Mouse (Mus musculus): ENCODE data around the gene Ccl6. TPM values are rescaled to one million over a fixed set of nuclear protein-coding genes. Genes with fewer than 3 reads are reported as not detected.

Gene Ccl6
- total and polyA plus RNA-seq, 2 experiments from 2014 or later, result 5.1 TPM; not detected in 1

DNA sequence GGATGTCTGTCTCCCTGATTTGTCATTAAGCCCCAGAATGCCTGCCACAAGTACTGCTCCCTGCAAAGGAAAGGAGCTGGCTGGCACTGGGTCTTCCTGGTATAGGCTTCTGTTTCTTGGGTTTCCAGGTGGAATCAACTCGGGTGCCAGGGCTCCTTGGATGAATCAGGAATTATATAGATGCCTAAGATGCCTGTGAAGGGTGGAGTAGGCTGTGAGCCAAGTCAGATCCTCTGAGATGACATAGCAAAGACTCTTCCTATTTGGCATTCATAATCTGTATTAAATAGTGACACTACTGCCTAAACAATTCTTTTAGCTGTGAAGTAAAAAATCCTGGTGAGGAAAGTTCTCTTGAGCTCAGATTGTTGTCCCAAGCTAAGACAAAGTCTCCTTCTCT, 13.5 kb upstream of the Ccl6 start:
- Histone ChIP-seq H3K27me3 (ENCODE audit: control insufficient read depth, insufficient read depth, low read length) (no peaks in the 10 kb centered on the region), H3K27ac (ENCODE audit: low read depth) (no peak overlapping the region), H3K9ac (replicated peaks; ENCODE audit: low read depth, low read length) (no peak overlapping the region), H3K4me3 (ENCODE audit: low read depth, low read length) (no peak overlapping the region), H3K4me1 (ENCODE audit: control insufficient read depth, insufficient read depth) (no peaks in the 10 kb centered on the region), H3K9me3 (replicated peaks; ENCODE audit: control insufficient read depth, low read length) (no peaks in the 10 kb centered on the region), H3K36me3 (replicated peaks; ENCODE audit: control insufficient read depth, insufficient read depth, low read length) (no peaks in the 10 kb centered on the region), H3K4me2 (ENCODE audit: low read depth, low read length) (no peak overlapping the region)
- no peak for DNase-seq (ENCODE audit: low spot score)
- 15% methylated on average over 1 of the region's 1 CpGs for WGBS
- ATAC-seq (ENCODE audit: insufficient read depth, low read depth), result no peak
- TF ChIP-seq CTCF (IDR thresholded peaks at IDR 0.05; ENCODE audit: low read depth) (no peak), EP300 (IDR thresholded peaks at IDR 0.05; ENCODE audit: low read depth) (no peak)

DNA sequence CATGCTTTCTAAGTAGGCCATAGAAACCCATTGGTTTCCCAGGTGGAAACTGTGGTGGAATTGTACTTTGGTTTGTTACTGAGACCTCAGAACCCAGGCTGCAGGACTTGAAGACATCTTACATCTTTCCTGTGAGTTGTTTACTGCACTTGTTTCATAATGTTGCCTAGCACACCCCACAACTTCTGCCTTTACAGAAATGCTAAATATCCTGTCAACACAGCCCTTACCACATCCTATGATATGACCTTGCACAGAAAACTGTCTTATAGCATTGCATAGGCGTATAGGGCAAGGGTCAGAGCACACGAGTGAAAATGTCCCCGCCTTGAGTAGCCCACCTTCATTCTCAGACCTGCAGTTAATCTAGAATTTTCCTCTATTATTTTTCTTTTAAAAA, 12.6 kb upstream of the Ccl6 start:
- 86% methylated on average over 3 of the region's 3 CpGs for WGBS
- TF ChIP-seq CTCF (IDR thresholded peaks at IDR 0.05; ENCODE audit: low read depth), result no peak
- TF ChIP-seq EP300 (IDR thresholded peaks at IDR 0.05; ENCODE audit: low read depth), result no peak
- H3K4me1 ChIP-seq (ENCODE audit: control insufficient read depth, insufficient read depth), result no peaks in the 10 kb centered on the region
- no peak overlapping the region for H3K9ac ChIP-seq (replicated peaks; ENCODE audit: low read depth, low read length)
- ATAC-seq (ENCODE audit: insufficient read depth, low read depth) (no peak), DNase-seq (ENCODE audit: low spot score) (no peak)
- no peak overlapping the region for H3K4me2 ChIP-seq (ENCODE audit: low read depth, low read length)
- H3K27ac ChIP-seq (ENCODE audit: low read depth), result no peak overlapping the region
- no peaks in the 10 kb centered on the region for H3K9me3 ChIP-seq (replicated peaks; ENCODE audit: control insufficient read depth, low read length)
- H3K4me3 ChIP-seq (ENCODE audit: low read depth, low read length), result no peak overlapping the region
- H3K27me3 ChIP-seq (ENCODE audit: control insufficient read depth, insufficient read depth, low read length), result no peaks in the 10 kb centered on the region
- no peaks in the 10 kb centered on the region for H3K36me3 ChIP-seq (replicated peaks; ENCODE audit: control insufficient read depth, insufficient read depth, low read length)

DNA sequence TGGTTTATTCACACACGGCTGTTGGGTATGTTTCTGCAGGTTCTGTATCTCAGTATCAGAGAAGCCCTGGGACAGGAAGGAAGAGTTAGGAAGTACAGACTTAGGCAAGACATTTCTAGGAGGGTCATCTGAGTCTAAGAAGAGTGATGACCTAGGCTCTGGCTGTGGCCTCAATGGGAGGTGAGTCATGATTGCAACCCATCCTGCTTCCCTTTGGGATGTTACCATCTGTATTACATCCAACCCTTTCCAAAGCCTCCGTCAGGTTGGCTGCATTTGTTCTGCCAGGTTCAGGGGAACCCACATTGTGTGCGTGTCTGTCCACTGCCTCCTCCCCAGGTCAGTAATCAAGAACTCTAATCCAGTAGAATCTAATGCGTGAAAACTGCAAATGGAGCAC, 11.8 kb upstream of the Ccl6 start:
- Histone ChIP-seq H3K27ac (ENCODE audit: low read depth) (no peak overlapping the region), H3K9me3 (replicated peaks; ENCODE audit: control insufficient read depth, low read length) (no peaks in the 10 kb centered on the region), H3K4me1 (ENCODE audit: control insufficient read depth, insufficient read depth) (no peaks in the 10 kb centered on the region), H3K9ac (replicated peaks; ENCODE audit: low read depth, low read length) (no peak overlapping the region), H3K36me3 (replicated peaks; ENCODE audit: control insufficient read depth, insufficient read depth, low read length) (no peaks in the 10 kb centered on the region), H3K4me3 (ENCODE audit: low read depth, low read length) (no peak overlapping the region), H3K4me2 (ENCODE audit: low read depth, low read length) (no peak overlapping the region), H3K27me3 (ENCODE audit: control insufficient read depth, insufficient read depth, low read length) (no peaks in the 10 kb centered on the region)
- TF ChIP-seq EP300 (IDR thresholded peaks at IDR 0.05; ENCODE audit: low read depth) (no peak), CTCF (IDR thresholded peaks at IDR 0.05; ENCODE audit: low read depth) (no peak)
- ATAC-seq (ENCODE audit: insufficient read depth, low read depth) (no peak), DNase-seq (ENCODE audit: low spot score) (no peak)
- 80% methylated on average over 4 of the region's 4 CpGs for WGBS

DNA sequence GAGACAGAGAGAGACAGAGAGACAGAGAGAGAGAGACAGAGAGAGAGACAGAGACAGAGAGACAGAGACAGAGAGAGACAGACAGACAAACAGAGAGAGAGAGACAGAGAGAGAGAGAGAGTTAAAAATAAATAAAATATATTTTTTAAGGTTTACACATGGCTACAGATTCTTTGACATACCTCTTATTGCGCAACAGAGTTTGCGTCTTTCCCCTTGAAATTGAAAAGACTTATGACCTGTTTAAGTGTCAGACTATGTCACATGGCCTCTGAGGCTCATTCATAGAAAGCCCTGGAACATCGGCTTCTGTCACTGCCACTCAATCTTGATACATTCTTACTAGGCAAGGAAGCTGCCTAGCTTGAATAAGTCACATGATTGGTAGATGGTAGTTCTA, 10.5 kb upstream of the Ccl6 start:
- H3K36me3 ChIP-seq (replicated peaks; ENCODE audit: control insufficient read depth, insufficient read depth, low read length), result no peaks in the 10 kb centered on the region
- H3K9ac ChIP-seq (replicated peaks; ENCODE audit: low read depth, low read length), result no peak overlapping the region
- H3K4me2 ChIP-seq (ENCODE audit: low read depth, low read length), result no peak overlapping the region
- ATAC-seq (ENCODE audit: insufficient read depth, low read depth), result no peak
- WGBS, result 87% methylated on average over 3 of the region's 3 CpGs
- no peak for TF ChIP-seq EP300 (IDR thresholded peaks at IDR 0.05; ENCODE audit: low read depth)
- TF ChIP-seq CTCF (IDR thresholded peaks at IDR 0.05; ENCODE audit: low read depth), result no peak
- no peaks in the 10 kb centered on the region for H3K27me3 ChIP-seq (ENCODE audit: control insufficient read depth, insufficient read depth, low read length)
- no peak for DNase-seq (ENCODE audit: low spot score)
- no peaks in the 10 kb centered on the region for H3K9me3 ChIP-seq (replicated peaks; ENCODE audit: control insufficient read depth, low read length)
- H3K4me3 ChIP-seq (ENCODE audit: low read depth, low read length), result no peak overlapping the region
- H3K27ac ChIP-seq (ENCODE audit: low read depth), result no peak overlapping the region
- H3K4me1 ChIP-seq (ENCODE audit: control insufficient read depth, insufficient read depth), result no peaks in the 10 kb centered on the region

DNA sequence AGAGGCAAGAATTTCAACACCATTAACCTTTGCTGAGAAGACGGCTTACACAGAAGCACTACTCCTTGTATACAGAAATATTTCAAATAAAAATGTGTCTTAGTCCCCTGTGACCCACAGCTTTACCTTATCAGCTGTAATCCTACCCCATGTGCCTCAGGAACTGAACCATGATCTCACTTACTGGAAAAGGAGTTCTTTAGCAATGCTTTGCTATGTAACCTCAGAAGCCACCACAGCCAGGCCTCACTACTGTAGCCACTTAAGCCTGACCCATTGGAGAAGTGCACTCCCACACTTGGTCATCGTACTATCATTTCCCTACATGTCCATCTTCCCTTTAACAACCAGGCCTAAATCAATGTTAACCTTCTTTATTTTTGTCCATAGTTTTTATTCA, 7.7 kb upstream of the Ccl6 start:
- no peaks in the 10 kb centered on the region for H3K9me3 ChIP-seq (replicated peaks; ENCODE audit: control insufficient read depth, low read length)
- H3K4me3 ChIP-seq (ENCODE audit: low read depth, low read length), result no peak overlapping the region
- H3K27ac ChIP-seq (ENCODE audit: low read depth), result no peak overlapping the region
- 69% methylated on average over 2 of the region's 2 CpGs for WGBS
- ATAC-seq (ENCODE audit: insufficient read depth, low read depth) (no peak), DNase-seq (ENCODE audit: low spot score) (no peak)
- no peak overlapping the region for H3K9ac ChIP-seq (replicated peaks; ENCODE audit: low read depth, low read length)
- no peaks in the 10 kb centered on the region for H3K36me3 ChIP-seq (replicated peaks; ENCODE audit: control insufficient read depth, insufficient read depth, low read length)
- TF ChIP-seq EP300 (IDR thresholded peaks at IDR 0.05; ENCODE audit: low read depth), result no peak
- no peak for TF ChIP-seq CTCF (IDR thresholded peaks at IDR 0.05; ENCODE audit: low read depth)
- H3K4me1 ChIP-seq (ENCODE audit: control insufficient read depth, insufficient read depth), result no peaks in the 10 kb centered on the region
- no peak overlapping the region for H3K4me2 ChIP-seq (ENCODE audit: low read depth, low read length)
- H3K27me3 ChIP-seq (ENCODE audit: control insufficient read depth, insufficient read depth, low read length), result no peaks in the 10 kb centered on the region

DNA sequence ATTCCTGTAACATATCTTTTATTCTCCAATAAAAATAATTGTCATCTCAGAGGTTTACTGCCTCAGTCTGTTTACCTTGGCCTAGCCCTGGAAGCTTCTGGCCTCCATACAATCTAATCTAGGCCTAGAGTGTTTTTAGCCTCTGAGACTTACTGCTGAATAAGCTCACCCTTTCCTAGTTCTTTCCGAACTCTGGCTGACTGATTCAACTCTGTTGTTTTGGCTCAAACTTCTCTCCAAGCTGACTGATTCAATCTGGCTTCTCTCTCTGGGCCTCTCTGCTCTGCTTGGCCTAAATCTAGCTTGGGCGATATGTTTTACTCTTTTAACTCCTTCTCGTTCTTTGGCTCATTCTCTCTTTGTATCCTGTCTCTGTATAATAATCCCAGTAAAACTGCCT, 6.1 kb upstream of the Ccl6 start:
- ATAC-seq (ENCODE audit: insufficient read depth, low read depth), result no peak
- H3K4me2 ChIP-seq (ENCODE audit: low read depth, low read length), result no peak overlapping the region
- no peaks in the 10 kb centered on the region for H3K4me1 ChIP-seq (ENCODE audit: control insufficient read depth, insufficient read depth)
- no peaks in the 10 kb centered on the region for H3K9me3 ChIP-seq (replicated peaks; ENCODE audit: control insufficient read depth, low read length)
- H3K9ac ChIP-seq (replicated peaks; ENCODE audit: low read depth, low read length), result no peak overlapping the region
- no peak for TF ChIP-seq EP300 (IDR thresholded peaks at IDR 0.05; ENCODE audit: low read depth)
- TF ChIP-seq CTCF (IDR thresholded peaks at IDR 0.05; ENCODE audit: low read depth), result no peak
- WGBS, result 65% methylated on average over 3 of the region's 3 CpGs
- H3K27me3 ChIP-seq (ENCODE audit: control insufficient read depth, insufficient read depth, low read length), result no peaks in the 10 kb centered on the region
- no peak overlapping the region for H3K4me3 ChIP-seq (ENCODE audit: low read depth, low read length)
- no peak for DNase-seq (ENCODE audit: low spot score)
- no peaks in the 10 kb centered on the region for H3K36me3 ChIP-seq (replicated peaks; ENCODE audit: control insufficient read depth, insufficient read depth, low read length)
- H3K27ac ChIP-seq (ENCODE audit: low read depth), result no peak overlapping the region

All from heart, postnatal 0 days (tissue).